Mouse (Mus musculus) cortical plate, adult 2 months (tissue): ENCODE results near the gene Hist4h4.

ENCODE experiments used
- CTCF ChIP-seq: fragments of 200-500 bp; IDR thresholded peaks from 2 replicates; pipeline ENCODE4 v1.5.1; 2011; ENCODE audit warnings: mild to moderate bottlenecking, control low read depth, low read length; ENCODE audit not compliant: insufficient read depth; ENCODE audit errors: extremely low read depth
- POLR2A ChIP-seq: fragments of 200-500 bp; IDR thresholded peaks from 2 replicates; pipeline ENCODE4 v1.6.1; 2011; ENCODE audit warnings: mild to moderate bottlenecking, low read length, control low read depth; ENCODE audit not compliant: insufficient read depth; ENCODE audit errors: extremely low read depth

DNA sequence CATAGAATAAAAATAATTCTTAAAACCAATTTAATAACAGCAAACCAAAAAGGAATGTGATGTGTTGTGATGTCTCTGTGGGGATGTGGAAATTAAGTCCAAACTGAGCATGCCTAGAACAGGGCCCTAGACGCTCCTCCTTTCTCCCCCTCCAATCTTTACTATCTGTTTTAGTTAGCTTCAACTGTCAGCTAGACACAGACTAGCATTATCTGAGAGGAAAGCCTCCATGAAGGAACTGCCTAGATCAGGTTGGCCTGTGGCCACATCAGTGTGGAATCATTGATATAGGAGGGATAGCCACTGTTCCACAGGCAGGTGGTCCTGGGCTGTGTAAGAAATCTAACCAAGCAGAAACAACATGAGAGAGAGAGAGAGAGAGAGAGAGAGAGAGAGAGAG is 9.1 kb downstream of the Hist4h4 start:
- TF ChIP-seq CTCF (no peak), POLR2A (no peak)
